Mouse (Mus musculus) spleen, adult 2 months (tissue): ENCODE data around the gene Sepsecs.

Experiments used
- CTCF ChIP-seq: fragments of 200-500 bp; IDR thresholded peaks from 2 replicates; pipeline ENCODE4 v1.5.1; 2011; ENCODE audit warnings: mild to moderate bottlenecking, inconsistent platforms; ENCODE audit not compliant: insufficient read depth, insufficient read length, insufficient replicate concordance; ENCODE audit errors: extremely low read depth
- POLR2A ChIP-seq: fragments of 200-500 bp; IDR thresholded peaks from 2 replicates; pipeline ENCODE4 v1.6.1; 2011; ENCODE audit warnings: low read depth, low read length, inconsistent platforms

GRCm38 (mm10) chr5:52638916-52639315 lies 30.6 kb downstream of the Sepsecs start:
- TF ChIP-seq CTCF (no peak), POLR2A (no peak)
